Mouse (Mus musculus) embryonic fibroblast, embryonic 13.5 days (primary cell): ENCODE data around the gene Rnf17.

Source experiments
- CTCF ChIP-seq: IDR thresholded peaks from 2 replicates; pipeline ENCODE4 v1.5.1; 2011; ENCODE audit warnings: mild to moderate bottlenecking, control low read depth, low read length, moderate library complexity, borderline replicate concordance; ENCODE audit not compliant: insufficient read depth
- POLR2A ChIP-seq: IDR thresholded peaks from 2 replicates; pipeline ENCODE4 v1.6.1; 2011; ENCODE audit warnings: low read depth, mild to moderate bottlenecking, control low read depth, low read length, moderate library complexity

GRCm38 (mm10) chr14:56356196-56356595 lies 46.2 kb upstream of the Rnf17 start:
- no peak for TF ChIP-seq CTCF
- TF ChIP-seq POLR2A, result no peak
